Mouse (Mus musculus) CH12.LX (cell line): ENCODE results near the gene Hspb9. TPM values are rescaled to one million over a fixed set of nuclear protein-coding genes. Genes with fewer than 3 reads are reported as not detected.

Experiments
- DNase-seq: peaks from one replicate; pipeline ENCODE4 v3.0.0-alpha.2; 2013; ENCODE audit errors: extremely low read depth
- H3K27ac ChIP-seq: 2 replicates; pipeline ENCODE4 v1.5.1; 2012; ENCODE audit warnings: low read depth, mild to moderate bottlenecking, control low read depth, moderate library complexity; ENCODE audit not compliant: insufficient read depth
- H3K27me3 ChIP-seq: replicated peaks from 2 replicates; pipeline ENCODE3; 2012; ENCODE audit warnings: inconsistent platforms
- H3K36me3 ChIP-seq, 2 experiments: replicated peaks in 1 of 2; 2 replicates each; pipeline versions ENCODE3 to v1.6.1; 2012; ENCODE audit warnings: inconsistent platforms in 1 of 2, low read length in 1 of 2, mild to moderate bottlenecking in 1 of 2, mixed read lengths in 1 of 2, moderate library complexity in 1 of 2; ENCODE audit not compliant: control insufficient read depth in 1 of 2, insufficient read depth in 1 of 2
- H3K4me1 ChIP-seq, 2 experiments: 2 replicates each; pipeline ENCODE4 v1.6.1; 2012; ENCODE audit warnings: inconsistent platforms in 1 of 2, moderate library complexity in 1 of 2; ENCODE audit not compliant: insufficient read depth in 2 of 2, control insufficient read depth in 1 of 2
- H3K4me2 ChIP-seq: 2 replicates; pipeline ENCODE4 v1.6.1; 2012; ENCODE audit warnings: low read depth, mild to moderate bottlenecking, control low read depth; ENCODE audit not compliant: poor library complexity, insufficient read depth, severe bottlenecking
- H3K4me3 ChIP-seq, 3 experiments: fragments of 150-350 bp in 1 of 3; sonication (generic) in 1 of 3; replicated peaks in 1 of 3; 2 replicates each; pipeline versions ENCODE3 to v1.5.1; 2011 to 2012; ENCODE audit warnings: low read depth in 2 of 3, low read length in 2 of 3, mild to moderate bottlenecking in 2 of 3, moderate library complexity in 2 of 3, control low read depth in 1 of 3, improper control_type of control experiment in 1 of 3, inconsistent platforms in 1 of 3, mixed read lengths in 1 of 3; ENCODE audit not compliant: poor library complexity in 1 of 3
- H3K79me2 ChIP-seq: replicated peaks from 2 replicates; pipeline ENCODE4 v1.6.1; 2012; ENCODE audit warnings: mild to moderate bottlenecking, moderate library complexity; ENCODE audit not compliant: control insufficient read depth, poor library complexity, insufficient read depth, severe bottlenecking; ENCODE audit errors: extremely low read depth
- H3K9ac ChIP-seq: 2 replicates; pipeline ENCODE4 v1.6.1; 2012; ENCODE audit warnings: low read depth, mild to moderate bottlenecking, control low read depth, moderate library complexity; ENCODE audit not compliant: insufficient read depth
- H3K9me3 ChIP-seq: replicated peaks from 2 replicates; pipeline ENCODE3; 2012; ENCODE audit warnings: low read length, inconsistent platforms, mixed read lengths
- CHD2 ChIP-seq: IDR thresholded peaks from 2 replicates; pipeline ENCODE4 v1.6.1; 2011; ENCODE audit warnings: low read length, improper control_type of control experiment
- E2F4 ChIP-seq: IDR thresholded peaks from 2 replicates; pipeline ENCODE4 v1.6.1; 2011; ENCODE audit warnings: low read depth, low read length, improper control_type of control experiment; ENCODE audit not compliant: insufficient replicate concordance
- ELF1 ChIP-seq: IDR thresholded peaks from 2 replicates; pipeline ENCODE4 v1.6.1; 2014; ENCODE audit warnings: low read depth, mild to moderate bottlenecking, inconsistent platforms, low read length, improper control_type of control experiment
- EP300 ChIP-seq: IDR thresholded peaks from 2 replicates; pipeline ENCODE4 v1.6.1; 2011; ENCODE audit warnings: low read length, improper control_type of control experiment
- GABPA ChIP-seq: IDR thresholded peaks from 2 replicates; pipeline ENCODE4 v1.6.1; 2012; ENCODE audit warnings: low read depth, low read length, improper control_type of control experiment, inconsistent platforms; ENCODE audit not compliant: insufficient replicate concordance
- HCFC1 ChIP-seq: IDR thresholded peaks from 2 replicates; pipeline ENCODE4 v1.6.1; 2012; ENCODE audit warnings: low read depth, mild to moderate bottlenecking, inconsistent platforms, low read length, improper control_type of control experiment
- JUND ChIP-seq: conservative IDR thresholded peaks from 2 replicates; pipeline ENCODE4 v1.6.1; 2011; ENCODE audit warnings: low read depth, low read length, improper control_type of control experiment
- MAFK ChIP-seq: IDR thresholded peaks from 2 replicates; pipeline ENCODE4 v1.6.1; 2011; ENCODE audit warnings: low read length, improper control_type of control experiment; ENCODE audit not compliant: insufficient replicate concordance
- MAX ChIP-seq: IDR thresholded peaks from 2 replicates; pipeline ENCODE4 v1.6.1; 2011; ENCODE audit warnings: low read length, improper control_type of control experiment
- MEF2A ChIP-seq: IDR thresholded peaks from 2 replicates; pipeline ENCODE4 v1.6.1; 2014; ENCODE audit warnings: low read depth, mild to moderate bottlenecking, inconsistent platforms, low read length, improper control_type of control experiment, borderline replicate concordance
- MXI1 ChIP-seq: IDR thresholded peaks from 2 replicates; pipeline ENCODE4 v1.6.1; 2011; ENCODE audit warnings: mild to moderate bottlenecking, low read depth, low read length, improper control_type of control experiment
- MYC ChIP-seq: IDR thresholded peaks from 2 replicates; pipeline ENCODE4 v1.6.1; 2011; ENCODE audit warnings: low read depth, mild to moderate bottlenecking, improper control_type of control experiment, low read length
- PAX5 ChIP-seq: IDR thresholded peaks from 2 replicates; pipeline ENCODE4 v1.6.1; 2012; ENCODE audit warnings: low read length, inconsistent platforms, mixed read lengths
- POLR2A ChIP-seq: IDR thresholded peaks from 2 replicates; pipeline ENCODE4 v1.6.1; 2011; ENCODE audit warnings: low read depth, mild to moderate bottlenecking, improper control_type of control experiment, low read length
- USF1 ChIP-seq: IDR thresholded peaks from 2 replicates; pipeline ENCODE4 v1.6.1; 2014; ENCODE audit warnings: low read depth, mild to moderate bottlenecking, inconsistent platforms, low read length, improper control_type of control experiment
- USF2 ChIP-seq: conservative IDR thresholded peaks from 2 replicates; pipeline ENCODE4 v1.6.1; 2011; ENCODE audit warnings: low read depth, low read length, improper control_type of control experiment
- ZC3H11A ChIP-seq: IDR thresholded peaks from 2 replicates; pipeline ENCODE4 v1.6.1; 2012; ENCODE audit warnings: low read depth, mild to moderate bottlenecking, inconsistent platforms, low read length, improper control_type of control experiment
- ZKSCAN1 ChIP-seq: IDR thresholded peaks from 2 replicates; pipeline ENCODE4 v1.6.1; 2012; ENCODE audit warnings: low read depth, inconsistent platforms, low read length, improper control_type of control experiment, borderline replicate concordance
- ZNF384 ChIP-seq: IDR thresholded peaks from 2 replicates; pipeline ENCODE4 v1.6.1; 2012; ENCODE audit warnings: low read depth, low read length, improper control_type of control experiment, inconsistent platforms
- dilution Hi-C: fragments of 300-500 bp; cut with MboI; formaldehyde crosslinking; loops from 2 replicates; pipeline ENCODE4 v1.14.3; 2020; ENCODE audit warnings: low sequenced_read_pairs; ENCODE audit not compliant: extremely low pct_unique_long_range_greater_than_20kb, extremely low pct_ligation_motif_present
- in situ Hi-C: fragments of 300-500 bp; cut with MboI; formaldehyde crosslinking; loops from 3 replicates; pipeline ENCODE4 v1.14.3; 2019; ENCODE audit warnings: low sequenced_read_pairs, low pct_ligation_motif_present, low pct_unique_long_range_greater_than_20kb, mixed read lengths
- polyA plus RNA-seq: library from polyadenylated mRNA; unstranded; fragments of >175 nt; gene quantifications from 2 replicates; pipeline ENCODE4 v1.2.1, GENCODE M21; 2012; ENCODE audit warnings: low read depth; ENCODE audit not compliant: insufficient read length
- total RNA-seq, 2 experiments: library from RNA; depleted of rRNA; stranded (reverse); fragments of 300-350 nt in 1 of 2; fragments of >200 nt in 1 of 2; gene quantifications; 2 replicates each; pipeline ENCODE4 v1.2.3; 2012 to 2014

Gene Hspb9
- total and polyA plus RNA-seq, 3 experiments: 0.54 TPM; not detected in 2

DNA sequence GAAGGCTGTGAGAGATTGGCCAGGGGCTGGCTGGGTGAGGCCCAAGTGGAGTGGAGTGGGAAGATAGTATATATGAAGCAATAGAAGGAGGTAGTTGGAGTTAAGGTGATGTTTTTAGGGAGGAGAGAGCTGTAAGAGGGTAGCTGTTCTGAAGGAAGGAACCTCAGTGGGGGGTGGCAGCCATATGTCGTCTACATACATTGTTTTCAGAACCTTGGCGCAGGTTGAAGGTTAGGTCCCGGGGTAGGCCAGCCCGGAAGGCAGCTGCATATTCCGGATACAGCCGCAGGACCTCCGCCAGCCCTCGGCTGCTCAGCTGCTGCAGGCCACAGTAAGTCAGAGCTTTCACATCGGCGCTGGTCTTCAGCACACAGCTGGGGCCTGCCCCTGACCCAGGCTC, 32.9 kb downstream of the Hspb9 start:
- Histone ChIP-seq H3K79me2 (no peaks in the 10 kb centered on the region), H3K9me3 (peaks cover 2% of the 10 kb centered on the region), H3K36me3 (peaks cover 19 to 87% of the 10 kb centered on the region in 2 experiments), H3K4me2 (no peak overlapping the region), H3K4me1 (0 out of 4 replicates have a peak, but pooled peaks cover 0 to 3% of the 10 kb centered on the region in 2 experiments), H3K9ac (no peak overlapping the region), H3K27ac (no peak overlapping the region), H3K4me3 (no peak overlapping the region), H3K27me3 (no peaks in the 10 kb centered on the region)
- dilution Hi-C loops (no loop called here), in situ Hi-C loops (no loop called here)
- TF ChIP-seq EP300 (no peak), GABPA (no peak), CHD2 (no peak), MXI1 (no peak), USF2 (no peak)
- DNase-seq: no peak

DNA sequence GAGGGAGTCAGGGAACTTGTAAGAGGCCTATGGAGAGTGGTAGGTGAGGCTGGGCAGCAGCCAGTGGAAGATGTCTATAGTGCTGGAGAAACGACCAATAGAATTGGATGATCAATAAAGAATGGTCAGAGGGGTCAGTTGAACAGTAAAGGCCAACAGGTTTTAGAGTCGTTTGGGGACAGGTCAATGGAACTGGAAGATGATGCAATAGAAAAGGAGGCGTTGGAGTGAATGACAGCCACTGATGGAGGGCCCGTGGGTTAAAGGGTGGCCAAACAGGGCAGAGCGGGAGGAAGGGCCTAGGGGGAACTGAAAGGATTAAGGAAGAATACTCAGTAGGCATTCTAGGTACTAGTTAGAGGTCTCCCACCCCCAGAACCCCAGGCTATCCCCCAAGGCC, 33.5 kb downstream of the Hspb9 start:
- no peak overlapping the region for H3K4me2 ChIP-seq
- TF ChIP-seq ZNF384: no peak
- TF ChIP-seq POLR2A: no peak
- no peak for TF ChIP-seq USF2
- TF ChIP-seq MAFK: no peak
- no peak for TF ChIP-seq USF1
- no peak for TF ChIP-seq PAX5
- no peak for TF ChIP-seq MYC
- TF ChIP-seq MEF2A: no peak
- no peak for TF ChIP-seq ZKSCAN1
- no peak for TF ChIP-seq MAX
- TF ChIP-seq JUND: no peak
- TF ChIP-seq MXI1: no peak
- no peak for TF ChIP-seq HCFC1
- TF ChIP-seq E2F4: no peak
- TF ChIP-seq ELF1: no peak
- TF ChIP-seq ZC3H11A: no peak
- peaks cover 3% of the 10 kb centered on the region for H3K9me3 ChIP-seq
- DNase-seq: no peak
- 0 out of 4 replicates have a peak, but pooled peaks cover 0 to 3% of the 10 kb centered on the region in 2 experiments for H3K4me1 ChIP-seq
- no peak overlapping the region for H3K4me3 ChIP-seq
- H3K27ac ChIP-seq: no peak overlapping the region
- peaks cover 24 to 89% of the 10 kb centered on the region in 2 experiments for H3K36me3 ChIP-seq
- in situ Hi-C loops: no loop called here
- H3K27me3 ChIP-seq: no peaks in the 10 kb centered on the region
- H3K9ac ChIP-seq: no peak overlapping the region
- dilution Hi-C loops: no loop called here
- no peaks in the 10 kb centered on the region for H3K79me2 ChIP-seq
